Mouse (Mus musculus) heart, embryonic 16.5 days (tissue): ENCODE measurements around the gene Dcbld2. TPM values are rescaled to one million over a fixed set of nuclear protein-coding genes. Genes with fewer than 3 reads are reported as not detected.

ENCODE experiments used
- ATAC-seq: fragments of 200-750 bp; cut with Nextera tagmentation; replicated peaks from 2 replicates; pipeline ENCODE4 v1.8.0; 2017; ENCODE audit warnings: moderate number of reproducible peaks; ENCODE audit not compliant: insufficient read depth, low FRiP score; ENCODE audit errors: extremely low read depth
- H3K27ac ChIP-seq: fragments of 300-500 bp; sonication (generic); 2 replicates; pipeline ENCODE4 v1.5.1; 2014; ENCODE audit warnings: mild to moderate bottlenecking, low read length, control low read depth, moderate library complexity
- H3K27me3 ChIP-seq: fragments of 300-500 bp; sonication (generic); 2 replicates; pipeline ENCODE4 v1.6.1; 2014; ENCODE audit warnings: low read length, mixed read lengths; ENCODE audit not compliant: control insufficient read depth, insufficient read depth
- H3K36me3 ChIP-seq: fragments of 300-500 bp; sonication (generic); 2 replicates; pipeline ENCODE4 v1.6.1; 2014; ENCODE audit not compliant: control insufficient read depth, insufficient read depth
- H3K4me1 ChIP-seq: fragments of 300-500 bp; sonication (generic); 2 replicates; pipeline ENCODE4 v1.6.1; 2014; ENCODE audit warnings: low read length, mixed read lengths; ENCODE audit not compliant: control insufficient read depth, insufficient read depth
- H3K4me2 ChIP-seq: fragments of 300-500 bp; sonication (generic); 2 replicates; pipeline ENCODE4 v1.6.1; 2014; ENCODE audit warnings: low read depth, mild to moderate bottlenecking, control low read depth, low read length
- H3K4me3 ChIP-seq: fragments of 300-500 bp; sonication (generic); 2 replicates; pipeline ENCODE4 v1.5.1; 2014; ENCODE audit warnings: mild to moderate bottlenecking, control low read depth, low read length
- H3K9ac ChIP-seq: fragments of 300-500 bp; sonication (generic); 2 replicates; pipeline ENCODE4 v1.6.1; 2014; ENCODE audit warnings: low read length, control low read depth
- H3K9me3 ChIP-seq: fragments of 300-500 bp; sonication (generic); replicated peaks from 2 replicates; pipeline ENCODE4 v1.6.1; 2016; ENCODE audit warnings: low read length; ENCODE audit not compliant: control insufficient read depth
- WGBS: fragments of 180-500 bp; shearing (Covaris S2); extraction: QIAGEN DNeasy Blood & Tissue Kit; methylation state at CpG from one replicate; pipeline ENCODE4 v1.1.7; 2014; 5-methylcytosine and 5-hydroxymethylcytosine counted together
- polyA plus RNA-seq: library from polyadenylated mRNA; unstranded; fragments of >200 nt; fragmentation: Nextera tagmentation; extraction: Ambion mirVana; gene quantifications from 2 replicates; pipeline ENCODE4 v1.2.1, GENCODE M21; 2015

Gene Dcbld2
- polyA plus RNA-seq, 1 experiment from 2014 or later: 7.5 TPM

DNA sequence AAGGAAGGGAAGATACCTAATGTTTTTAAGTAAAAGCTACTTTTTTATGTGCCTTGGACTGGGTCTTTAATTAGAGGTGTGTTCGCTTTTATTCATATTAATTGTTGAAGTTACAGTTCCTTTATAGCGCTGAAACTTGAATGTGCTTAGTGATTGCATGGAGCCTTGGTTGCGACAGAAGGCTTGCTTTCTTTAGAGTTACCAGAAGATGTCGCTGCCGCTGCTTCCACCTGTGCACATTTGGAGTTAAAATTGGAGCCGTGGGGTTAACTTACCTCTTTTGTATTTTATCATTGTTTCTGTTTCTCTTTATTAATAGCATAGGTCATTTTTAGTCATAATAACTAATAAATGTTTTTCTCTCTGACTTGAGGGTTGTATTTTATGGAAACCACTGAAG lies 36.5 kb downstream of the Dcbld2 start:
- no peak overlapping the region for H3K4me2 ChIP-seq

DNA sequence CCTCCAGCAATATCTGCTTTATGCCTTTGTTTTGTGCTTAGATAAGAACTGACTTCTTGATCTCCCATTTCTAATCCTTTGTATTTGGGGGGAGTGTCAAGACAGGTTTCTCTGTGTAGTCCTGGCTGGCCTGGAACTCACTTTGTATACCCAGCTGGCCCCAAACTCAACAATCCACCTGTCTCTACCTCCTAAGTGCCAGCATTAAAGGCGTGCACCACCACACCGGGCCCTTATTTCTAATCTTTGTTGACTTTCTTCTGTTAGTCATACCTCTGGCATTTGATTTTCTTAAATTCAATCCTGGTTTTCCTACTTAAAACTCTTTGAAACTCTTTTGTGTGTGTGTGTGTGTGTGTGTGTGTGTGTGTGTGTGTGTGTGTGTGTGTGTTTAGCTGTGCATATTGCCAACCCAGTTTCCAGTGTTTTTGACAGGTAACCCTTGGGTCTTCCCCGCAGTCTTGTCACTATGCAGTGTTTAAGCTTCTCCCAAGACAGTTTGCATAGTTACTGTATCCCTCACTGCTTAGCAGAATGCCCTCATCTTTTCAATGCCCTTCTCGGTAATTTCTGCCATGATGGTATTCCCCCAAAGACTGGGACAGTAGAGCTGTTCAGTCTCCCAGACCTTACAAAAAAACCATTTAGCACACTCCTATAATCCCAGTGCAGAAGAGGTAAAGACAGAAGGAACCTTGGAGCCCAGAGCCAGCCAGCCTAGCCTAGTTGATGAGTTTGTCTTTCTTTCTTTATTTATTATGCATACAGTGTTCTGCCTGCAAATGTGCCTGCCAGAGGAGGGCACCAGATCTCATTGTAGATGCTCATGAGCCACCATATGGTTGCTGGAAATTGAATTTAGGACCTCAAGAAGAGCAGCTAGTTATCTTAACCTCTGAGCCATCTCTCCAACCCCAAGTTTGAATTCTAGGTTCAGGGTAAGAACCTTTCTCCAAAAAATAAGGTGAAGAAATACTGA lies 38.3 kb downstream of the Dcbld2 start:
- Histone ChIP-seq H3K4me3 (no peak overlapping the region), H3K36me3 (peaks cover 14% of the 10 kb centered on the region), H3K9ac (no peak overlapping the region), H3K9me3 (no peaks in the 10 kb centered on the region), H3K4me1 (no peaks in the 10 kb centered on the region), H3K4me2 (no peak overlapping the region), H3K27ac (no peak overlapping the region), H3K27me3 (no peaks in the 10 kb centered on the region)
- no peak for ATAC-seq
- WGBS: 87% methylated on average over 4 of the region's 4 CpGs

More for the DNA sequence above, 36.5 kb downstream of the Dcbld2 start:
- Histone ChIP-seq H3K27ac (no peak overlapping the region), H3K9ac (no peak overlapping the region), H3K4me3 (no peak overlapping the region), H3K36me3 (peaks cover 2% of the 10 kb centered on the region; the same call in 1 of the 2 replicates), H3K9me3 (no peaks in the 10 kb centered on the region), H3K4me1 (no peaks in the 10 kb centered on the region), H3K27me3 (no peaks in the 10 kb centered on the region)
- no peak for ATAC-seq
- 59% methylated on average over 6 of the region's 6 CpGs for WGBS

DNA sequence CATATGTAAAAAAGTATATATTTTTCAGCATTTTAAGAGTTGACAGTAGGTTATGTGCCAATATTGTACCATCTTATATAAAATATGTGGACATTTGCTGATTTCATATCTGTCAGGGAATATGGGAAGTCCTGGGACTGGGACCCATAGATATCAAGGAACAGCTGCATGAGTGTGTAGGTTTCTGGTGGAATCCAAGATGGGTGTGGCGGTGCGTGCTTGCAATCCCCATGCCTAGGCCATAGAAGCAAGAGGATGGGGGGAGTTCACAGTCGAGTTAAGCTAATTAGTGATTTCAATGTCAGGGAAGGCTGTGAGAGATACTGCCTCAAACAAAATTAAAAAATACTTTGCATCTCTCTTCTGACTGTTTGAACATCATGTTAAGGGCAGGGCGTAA lies 40.8 kb downstream of the Dcbld2 start:
- no peak overlapping the region for H3K4me3 ChIP-seq
- no peak overlapping the region for H3K27ac ChIP-seq
- 82% methylated on average over 4 of the region's 4 CpGs for WGBS
- H3K9ac ChIP-seq: no peak overlapping the region
- peaks cover 14% of the 10 kb centered on the region for H3K36me3 ChIP-seq
- ATAC-seq: no peak
- no peaks in the 10 kb centered on the region for H3K27me3 ChIP-seq
- H3K9me3 ChIP-seq: no peaks in the 10 kb centered on the region
- H3K4me2 ChIP-seq: no peak overlapping the region
- H3K4me1 ChIP-seq: peaks cover 7% of the 10 kb centered on the region

DNA sequence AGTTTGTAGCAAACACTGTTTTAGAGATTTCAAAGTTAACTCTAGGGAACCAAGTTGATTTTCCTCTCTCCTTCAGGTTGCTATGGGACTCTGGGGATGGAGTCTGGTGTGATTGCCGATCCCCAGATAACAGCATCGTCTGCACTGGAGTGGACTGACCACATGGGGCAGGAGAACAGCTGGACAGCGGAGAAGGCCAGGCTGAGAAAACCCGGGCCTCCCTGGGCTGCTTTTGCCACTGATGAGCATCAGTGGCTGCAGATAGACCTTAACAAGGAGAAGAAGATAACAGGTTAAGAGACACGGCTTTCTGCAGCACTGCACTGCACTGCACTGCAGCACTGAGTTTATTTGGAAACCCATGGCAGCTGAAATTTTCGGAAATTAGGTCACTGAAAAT lies 42.4 kb downstream of the Dcbld2 start:
- Histone ChIP-seq H3K4me1 (peaks cover 7% of the 10 kb centered on the region), H3K9me3 (no peaks in the 10 kb centered on the region), H3K9ac (no peak overlapping the region), H3K4me3 (no peak overlapping the region), H3K4me2 (no peak overlapping the region), H3K27me3 (no peaks in the 10 kb centered on the region), H3K27ac (no peak overlapping the region), H3K36me3 (peaks cover 14% of the 10 kb centered on the region)
- WGBS: 55% methylated on average over 6 of the region's 6 CpGs
- no peak for ATAC-seq

DNA sequence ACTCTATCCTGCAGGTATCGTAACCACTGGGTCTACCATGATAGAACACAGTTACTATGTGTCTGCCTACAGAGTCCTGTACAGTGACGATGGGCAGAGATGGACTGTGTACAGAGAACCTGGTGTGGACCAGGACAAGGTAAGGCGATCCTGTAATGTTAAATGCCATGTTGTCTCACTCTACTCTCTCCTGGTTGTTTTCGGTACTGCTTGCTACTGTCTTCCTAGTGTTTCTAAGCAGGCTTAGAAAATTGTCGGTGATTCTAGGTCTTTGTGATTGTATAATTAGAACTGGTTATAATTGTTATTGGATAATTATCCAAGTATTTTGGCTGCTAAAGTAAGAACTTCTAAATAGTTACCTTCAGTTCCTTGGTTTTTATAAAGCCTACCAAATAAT lies 43.4 kb downstream of the Dcbld2 start:
- Histone ChIP-seq H3K9me3 (no peaks in the 10 kb centered on the region), H3K9ac (no peak overlapping the region), H3K27me3 (no peaks in the 10 kb centered on the region), H3K4me1 (peaks cover 7% of the 10 kb centered on the region), H3K4me3 (no peak overlapping the region), H3K36me3 (peaks cover 14% of the 10 kb centered on the region), H3K4me2 (no peak overlapping the region), H3K27ac (no peak overlapping the region)
- 92% methylated on average over 5 of the region's 5 CpGs for WGBS
- ATAC-seq: no peak

DNA sequence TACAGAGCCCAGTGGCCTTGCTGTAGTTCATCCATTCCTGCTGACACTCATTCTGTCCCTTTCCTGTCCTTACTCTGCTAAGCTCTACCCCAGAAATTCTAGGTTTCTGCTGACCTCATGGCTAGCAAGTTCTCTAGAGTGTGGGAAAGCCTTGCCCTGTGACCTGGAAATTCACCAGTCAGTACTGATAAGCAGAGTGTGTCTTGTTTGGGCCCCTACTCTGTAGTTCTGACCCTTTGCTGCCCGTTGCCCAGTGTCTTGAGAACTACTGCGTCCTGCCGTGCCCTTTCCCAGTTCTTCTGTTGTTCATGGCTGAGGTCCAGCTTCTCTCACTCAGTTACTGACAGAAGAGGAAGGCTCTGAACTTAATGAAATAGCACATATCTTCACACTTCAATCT lies 44.9 kb downstream of the Dcbld2 start:
- H3K9ac ChIP-seq: no peak overlapping the region
- H3K4me3 ChIP-seq: no peak overlapping the region
- H3K4me2 ChIP-seq: no peak overlapping the region
- peaks cover 24% of the 10 kb centered on the region for H3K36me3 ChIP-seq
- H3K27me3 ChIP-seq: no peaks in the 10 kb centered on the region
- ATAC-seq: peak; percentile 71
- WGBS: 25% methylated on average over 3 of the region's 3 CpGs
- peak overlapping the region; percentile 71 for H3K27ac ChIP-seq
- peaks cover 7% of the 10 kb centered on the region for H3K4me1 ChIP-seq
- no peaks in the 10 kb centered on the region for H3K9me3 ChIP-seq

DNA sequence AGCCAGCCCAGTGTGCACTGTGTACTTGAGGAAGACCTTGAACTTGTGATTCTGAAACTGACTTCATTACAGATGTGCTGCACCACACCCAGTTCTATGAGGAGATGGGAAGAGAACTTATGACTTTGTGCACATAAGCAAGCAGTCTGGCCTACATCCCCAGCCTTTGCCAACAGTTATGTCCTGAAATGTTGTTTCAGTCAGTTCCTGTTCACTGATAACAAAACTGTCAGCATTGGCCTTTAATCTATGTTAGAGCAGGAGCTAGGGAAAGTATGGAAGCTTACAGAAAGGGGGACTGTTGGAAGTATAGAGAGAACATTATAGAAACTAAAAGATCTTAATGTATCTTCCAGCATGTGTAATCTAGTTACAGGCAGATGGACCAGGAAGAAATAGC lies 45.6 kb downstream of the Dcbld2 start:
- Histone ChIP-seq H3K27me3 (no peaks in the 10 kb centered on the region), H3K4me3 (no peak overlapping the region), H3K4me2 (no peak overlapping the region), H3K9me3 (no peaks in the 10 kb centered on the region), H3K27ac (peak overlapping the region; percentile 71), H3K36me3 (peaks cover 21% of the 10 kb centered on the region), H3K9ac (no peak overlapping the region), H3K4me1 (peaks cover 7% of the 10 kb centered on the region)
- ATAC-seq: 0 out of 2 replicates have a peak, but pooled peaks have one; percentile 38

DNA sequence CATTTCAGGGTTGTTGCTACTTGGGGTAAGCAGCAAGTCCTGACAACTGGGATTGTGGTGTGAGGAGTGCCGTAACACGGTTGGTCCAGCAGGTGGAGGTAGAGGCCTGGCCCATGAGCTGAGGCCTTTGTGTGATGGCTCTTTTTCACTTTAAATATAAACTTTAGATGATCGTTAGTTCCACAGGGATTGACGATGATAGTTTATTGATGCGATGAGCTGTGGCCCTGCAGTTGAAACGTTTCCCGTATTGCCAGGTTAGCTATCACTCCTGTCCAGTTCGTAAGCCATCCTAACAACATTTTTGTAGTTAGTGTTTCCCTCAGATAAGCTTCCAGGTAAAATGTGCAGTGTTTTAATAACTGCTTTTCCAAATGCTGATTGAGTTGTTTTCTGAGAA lies 46.4 kb downstream of the Dcbld2 start:
- ATAC-seq: no peak

DNA sequence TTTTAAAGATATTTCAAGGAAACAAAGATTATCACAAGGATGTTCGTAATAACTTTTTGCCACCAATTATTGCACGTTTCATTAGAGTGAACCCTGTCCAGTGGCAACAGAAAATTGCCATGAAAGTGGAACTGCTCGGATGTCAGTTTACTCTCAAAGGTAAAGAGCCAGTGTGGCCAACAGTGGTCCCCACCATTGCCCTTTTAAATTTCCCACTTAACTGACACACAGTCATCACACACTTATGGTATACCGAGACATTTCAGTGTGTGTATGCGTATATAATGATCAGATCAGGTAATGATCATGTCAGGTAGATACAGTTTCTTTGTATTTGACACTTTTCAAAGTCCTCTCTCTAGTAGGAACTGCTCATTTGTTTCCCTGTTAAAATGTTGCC lies 46.9 kb downstream of the Dcbld2 start:
- Histone ChIP-seq H3K4me2 (no peak overlapping the region), H3K27ac (no peak overlapping the region), H3K36me3 (peaks cover 18% of the 10 kb centered on the region), H3K4me1 (peaks cover 10% of the 10 kb centered on the region), H3K9me3 (no peaks in the 10 kb centered on the region), H3K4me3 (no peak overlapping the region), H3K9ac (no peak overlapping the region), H3K27me3 (no peaks in the 10 kb centered on the region)
- no peak for ATAC-seq
- WGBS: 77% methylated on average over 5 of the region's 5 CpGs

More for the DNA sequence above, 46.4 kb downstream of the Dcbld2 start:
- Histone ChIP-seq H3K9me3 (no peaks in the 10 kb centered on the region), H3K4me1 (peaks cover 8% of the 10 kb centered on the region), H3K9ac (no peak overlapping the region), H3K27ac (no peak overlapping the region), H3K27me3 (no peaks in the 10 kb centered on the region), H3K4me3 (no peak overlapping the region), H3K4me2 (no peak overlapping the region), H3K36me3 (peaks cover 21% of the 10 kb centered on the region)
- WGBS: 60% methylated on average over 8 of the region's 8 CpGs
